ENCODE assay signal across 13 mouse cellular contexts in the genomic region with DNA sequence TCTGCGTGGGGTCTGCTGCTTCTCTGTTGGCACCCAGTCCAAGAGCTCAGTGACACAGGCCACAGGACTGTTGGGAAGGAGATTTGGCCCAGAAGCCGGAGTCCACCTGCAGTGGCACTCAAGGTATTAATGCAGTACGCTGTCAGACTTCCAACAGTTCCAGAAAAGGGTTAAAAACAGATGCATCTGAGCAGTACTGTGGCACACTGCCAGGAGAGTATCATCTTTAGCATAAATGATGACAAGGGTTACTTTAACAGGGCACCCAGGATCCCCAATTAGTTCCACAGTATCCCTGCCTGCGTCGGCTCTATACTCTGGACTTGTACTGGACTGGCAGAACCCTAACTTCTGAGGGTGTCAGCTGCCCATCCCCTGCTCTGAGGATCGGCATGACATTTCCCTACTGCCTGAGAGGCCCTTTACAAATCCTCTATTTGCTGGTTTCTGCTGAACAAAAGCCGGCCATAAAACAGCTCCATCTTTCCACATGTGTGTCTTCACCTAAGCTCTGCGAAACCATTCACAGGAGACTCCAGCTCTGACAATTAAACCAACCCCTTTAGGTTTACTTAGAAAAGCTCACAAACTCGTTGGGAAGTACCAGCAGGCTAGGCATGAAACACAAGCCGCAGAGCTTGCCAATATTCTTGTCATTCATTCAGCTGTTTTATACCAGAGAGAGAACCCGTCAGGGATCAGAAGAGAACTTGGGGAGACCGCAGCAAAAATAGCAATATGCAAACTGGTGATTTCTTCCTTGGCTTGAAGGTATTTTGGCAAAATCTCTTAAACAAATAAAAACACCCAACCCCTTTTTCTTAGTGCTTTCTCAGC. TPM values are rescaled to one million over a fixed set of nuclear protein-coding genes. Genes with fewer than 3 reads are reported as not detected.
DNase-seq lines count a peak whose midpoint lies in the region; ATAC-seq and TF ChIP-seq lines count a peak whose summit lies in the region.
"Had no signal": no experiment of that assay in that cellular context is flagged by ENCODE, and none has a peak within 500 bp of the region (broad histone marks: within the 10 kb centered on the region; RNA-seq: fewer than 3 reads in every experiment).

No protein-coding gene starts in this region.

- TF ChIP-seq POLR2A in cerebellum, adult 2 months (IDR thresholded peaks at IDR 0.05; ENCODE audit: borderline replicate concordance, insufficient read depth, low read length), result no peak

- 27% methylated on average over 12 of the region's 12 CpGs for WGBS in cerebellum, adult 2 months
- WGBS in midbrain, embryonic 13.5 days, result 76% methylated on average over 12 of the region's 12 CpGs
- WGBS in midbrain, embryonic 10.5 days, result 89% methylated on average over 12 of the region's 12 CpGs
- WGBS in midbrain, postnatal 0 days, result 59% methylated on average over 12 of the region's 12 CpGs

- peaks cover 30% of the 10 kb centered on the region for H3K36me3 ChIP-seq in midbrain, embryonic 13.5 days
- peaks cover 73% of the 10 kb centered on the region for H3K36me3 ChIP-seq in midbrain, embryonic 10.5 days
- H3K36me3 ChIP-seq in midbrain, postnatal 0 days (ENCODE audit: insufficient read depth, low read length), result no peaks in the 10 kb centered on the region
- H3K36me3 ChIP-seq: lung, embryonic 15.5 days had no signal

- H3K9me3 ChIP-seq in midbrain, embryonic 13.5 days, result no peaks in the 10 kb centered on the region
- H3K9me3 ChIP-seq in midbrain, embryonic 10.5 days (replicated peaks), result no peaks in the 10 kb centered on the region
- H3K9me3 ChIP-seq in midbrain, postnatal 0 days (ENCODE audit: low read length), result no peaks in the 10 kb centered on the region
- H3K9me3 ChIP-seq: limb, embryonic 15.5 days; lung, embryonic 15.5 days had no signal

- DNase-seq in cerebellum, adult 2 months, result peak; percentile 33 to 36
- no peak for DNase-seq in cerebellum, adult 11-12 months
- DNase-seq in midbrain, embryonic 10.5 days (ENCODE audit: low spot score), result no peak
- DNase-seq in cerebellum, postnatal 14 days, result peak; percentile 23 to 31
- DNase-seq in midbrain, postnatal 0 days (ENCODE audit: low spot score), result peak; percentile 31
- DNase-seq in testis, postnatal 14 days (ENCODE audit: low spot score), result no peak
- no peak for DNase-seq in heart, postnatal 14 days
- DNase-seq: adrenal gland, adult 8-10 months; heart, postnatal 10 days; kidney, adult 8-10 months had no signal

- H3K4me3 ChIP-seq in cerebellum, adult 2 months (replicated peaks; ENCODE audit: insufficient read depth, low read depth, low read length), result no peak overlapping the region
- H3K4me3 ChIP-seq in midbrain, embryonic 13.5 days (replicated peaks), result no peak overlapping the region
- no peak overlapping the region for H3K4me3 ChIP-seq in midbrain, embryonic 10.5 days
- no peak overlapping the region for H3K4me3 ChIP-seq in midbrain, postnatal 0 days (ENCODE audit: low read depth, low read length)
- H3K4me3 ChIP-seq: limb, embryonic 15.5 days; lung, embryonic 15.5 days had no signal

- H3K27me3 ChIP-seq in cerebellum, adult 2 months (ENCODE audit: control insufficient read depth, insufficient read depth, low read length), result no peaks in the 10 kb centered on the region
- H3K27me3 ChIP-seq in midbrain, embryonic 13.5 days, result no peaks in the 10 kb centered on the region
- H3K27me3 ChIP-seq in midbrain, embryonic 10.5 days (ENCODE audit: low read depth, poor library complexity, severe bottlenecking), result no peaks in the 10 kb centered on the region
- H3K27me3 ChIP-seq in midbrain, postnatal 0 days (ENCODE audit: insufficient read depth, low read length), result no peaks in the 10 kb centered on the region
- H3K27me3 ChIP-seq: limb, embryonic 15.5 days; lung, embryonic 15.5 days had no signal

- H3K4me1 ChIP-seq in cerebellum, adult 2 months (ENCODE audit: control insufficient read depth, insufficient read depth, low read length), result peaks cover 6% of the 10 kb centered on the region
- peaks cover 47% of the 10 kb centered on the region for H3K4me1 ChIP-seq in midbrain, embryonic 13.5 days (replicated peaks)
- peaks cover 23% of the 10 kb centered on the region for H3K4me1 ChIP-seq in midbrain, embryonic 10.5 days
- peaks cover 3% of the 10 kb centered on the region; the same call in 1 of the 2 replicates for H3K4me1 ChIP-seq in midbrain, postnatal 0 days (ENCODE audit: insufficient read depth, low read length)
- H3K4me1 ChIP-seq: lung, embryonic 15.5 days had no signal

- H3K27ac ChIP-seq in cerebellum, adult 2 months (ENCODE audit: insufficient read depth, low read length), result no peak overlapping the region
- no peak overlapping the region for H3K27ac ChIP-seq in midbrain, embryonic 13.5 days
- no peak overlapping the region for H3K27ac ChIP-seq in midbrain, embryonic 10.5 days (replicated peaks)
- H3K27ac ChIP-seq in midbrain, postnatal 0 days (ENCODE audit: low read depth, low read length), result peak overlapping the region; percentile 26; the same call in 1 of the 2 replicates
- H3K27ac ChIP-seq: lung, embryonic 15.5 days had no signal

- 0 out of 2 replicates have a peak, but pooled peaks have one; percentile 25 for ATAC-seq in midbrain, embryonic 13.5 days
- no peak for ATAC-seq in midbrain, postnatal 0 days (ENCODE audit: low FRiP score)

- TF ChIP-seq CTCF in cerebellum, adult 2 months (IDR thresholded peaks at IDR 0.05; ENCODE audit: borderline replicate concordance, insufficient read depth, low read depth, low read length), result no peak
- no peak for TF ChIP-seq CTCF in midbrain, postnatal 0 days (IDR thresholded peaks at IDR 0.05)

- intact Hi-C loops in heart, postnatal 14 days (cut with DNase I), result no loop called here

- peak overlapping the region; percentile 33; the same call in 1 of the 2 replicates for H3K9ac ChIP-seq in midbrain, embryonic 13.5 days (replicated peaks)
- no peak overlapping the region for H3K9ac ChIP-seq in midbrain, postnatal 0 days (replicated peaks; ENCODE audit: low read length, poor library complexity, severe bottlenecking)
- H3K9ac ChIP-seq: limb, embryonic 15.5 days; lung, embryonic 15.5 days had no signal

- H3K4me2 ChIP-seq in midbrain, embryonic 13.5 days (replicated peaks), result no peak overlapping the region
- no peak overlapping the region for H3K4me2 ChIP-seq in midbrain, postnatal 0 days (ENCODE audit: low read depth, low read length, poor library complexity, severe bottlenecking)
- H3K4me2 ChIP-seq: limb, embryonic 15.5 days; lung, embryonic 15.5 days had no signal

RNA-seq across cellular contexts. Expression of gene Satb1, which starts 26.7 kb away (rescaled TPM):
- 23.6 and 24.1 TPM in 2 replicates for polyA plus RNA-seq in cerebellum, adult 2 months (2012; rRNA removed)
- polyA plus RNA-seq in midbrain, embryonic 13.5 days (2015; fragmentation: Nextera tagmentation; extraction: Ambion mirVana), result 28.3 and 30.1 TPM in 2 replicates
- 21.6 and 23.1 TPM in 2 replicates for polyA plus RNA-seq in midbrain, embryonic 10.5 days (2016; fragmentation: Nextera tagmentation; extraction: Ambion mirVana)
- 26.6 and 29.8 TPM in 2 replicates for total RNA-seq in midbrain, postnatal 0 days (2014; rRNA removed)
- 11.7 and 13.6 TPM in 2 replicates for polyA plus RNA-seq in midbrain, postnatal 0 days (2015; fragmentation: Nextera tagmentation; extraction: Ambion mirVana)
- 10 to 100 TPM; 27.1 to 63.8 TPM for total RNA-seq in heart, postnatal 14 days (2021)

Comparison
In these comparisons a context has a peak if more than half of its experiments do, and no peak if none do; other contexts are left out.
1. DNase-seq: peak in cerebellum, adult 2 months (2 of 2), cerebellum, postnatal 14 days (2 of 2) and midbrain, postnatal 0 days (single experiment); none in cerebellum, adult 11-12 months (single experiment), midbrain, embryonic 10.5 days (single experiment), testis, postnatal 14 days (single experiment) and heart, postnatal 14 days (0 of 2).